Mouse (Mus musculus) gastrocnemius, postnatal 36 days (tissue): ENCODE measurements around the gene Ccdc17. TPM values are rescaled to one million over a fixed set of nuclear protein-coding genes. Genes with fewer than 3 reads are reported as not detected.
A peak's percentile ranks its signal among the peaks of the same experiment; 100 is the strongest.

Experiments used
- DNase-seq, 2 experiments: peaks; one replicate each; pipeline ENCODE4 v3.0.0; 2022
- intact Hi-C: fragments of 180-260 bp; cut with DNase I; formaldehyde crosslinking; loops from one replicate; pipeline ENCODE4 v1.15.1; 2025
- long read RNA-seq, 2 experiments: library from polyadenylated mRNA; stranded (forward); transcript quantifications; one replicate each; pipeline ENCODE4 v2.0.0; 2021
- total RNA-seq, 2 experiments: library from RNA; stranded (reverse); gene quantifications; 2 replicates each; pipeline ENCODE4 v1.2.3; 2021

Gene Ccdc17
- total RNA-seq = 1 to 10 TPM; 1.6 to 2.2 TPM
- long read RNA-seq, experiment 1, partial matches to known transcripts = 2 of 3 reads
- long read RNA-seq, experiment 1, other reads (novel, unspliced or antisense) = 1 of 3 reads
- long read RNA-seq, experiment 2, partial matches to known transcripts = 2 of 2 reads
- long read RNA-seq, experiment 2, other reads (novel, unspliced or antisense) = 0 of 2 reads

DNA sequence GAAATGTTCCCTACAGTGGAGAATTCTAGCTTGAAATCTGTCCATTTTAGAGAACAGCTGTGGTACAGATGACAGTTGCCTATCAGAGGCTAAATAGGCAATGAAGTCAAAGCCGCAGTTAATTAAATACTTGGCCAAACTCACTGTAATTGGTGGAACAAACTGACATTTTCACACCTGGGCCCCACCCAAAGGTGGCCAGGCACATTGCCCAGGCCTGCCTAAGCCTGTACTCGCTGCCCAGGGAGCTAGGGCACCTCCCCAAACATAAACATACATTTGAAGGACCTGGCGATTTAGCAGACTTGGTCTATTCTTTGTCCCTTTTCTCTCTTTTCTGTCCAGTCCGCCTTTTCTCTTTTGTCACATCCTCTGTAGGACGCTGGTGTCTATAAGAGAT is at the start of gene Ccdc17:
Gene Ccdc17, plus strand, starts transcription at position 276 of the 400 bp plus-strand sequence.
- no peak for DNase-seq
- intact Hi-C loops = no loop called here

DNA sequence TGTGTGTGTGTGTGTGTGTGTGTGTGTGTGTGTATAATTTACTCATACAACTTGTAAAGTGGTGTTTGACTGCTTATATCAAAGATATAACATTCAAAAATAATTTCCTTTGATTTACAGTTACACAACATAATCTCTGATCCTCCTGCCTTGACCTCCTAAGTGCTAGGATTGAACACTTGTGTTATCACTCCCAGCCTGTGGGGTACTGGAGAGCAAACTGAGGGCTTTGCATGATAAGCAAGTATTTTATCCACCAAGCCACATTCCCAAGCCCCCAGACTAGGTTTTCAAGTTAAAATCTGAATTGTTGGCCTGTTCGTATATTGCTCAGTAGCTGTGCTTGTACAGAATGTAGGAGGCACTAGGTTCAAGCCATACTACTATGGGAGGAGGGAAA is 46.0 kb upstream of the Ccdc17 start:
- DNase-seq = no peak
- intact Hi-C loops = no loop called here

DNA sequence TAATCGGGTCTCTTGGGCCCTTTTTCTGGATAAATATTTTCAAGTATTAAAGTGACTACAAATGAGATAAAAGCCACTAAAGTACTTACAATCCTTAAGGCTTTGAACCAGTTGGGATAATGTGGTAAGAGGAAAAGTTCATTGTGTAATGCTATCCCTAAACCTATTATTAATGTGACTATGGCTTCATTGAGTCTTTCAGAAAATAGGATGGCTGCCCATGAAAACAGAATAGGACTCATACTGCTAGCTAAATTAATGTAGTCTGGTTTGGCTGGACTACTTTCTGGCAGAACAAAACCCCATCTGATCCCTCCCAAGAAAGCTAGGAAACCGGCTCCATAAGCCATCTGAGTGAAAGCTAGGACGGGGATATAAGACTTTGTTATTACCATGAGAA is 43.4 kb upstream of the Ccdc17 start:
- no peak for DNase-seq
- intact Hi-C loops = no loop called here

DNA sequence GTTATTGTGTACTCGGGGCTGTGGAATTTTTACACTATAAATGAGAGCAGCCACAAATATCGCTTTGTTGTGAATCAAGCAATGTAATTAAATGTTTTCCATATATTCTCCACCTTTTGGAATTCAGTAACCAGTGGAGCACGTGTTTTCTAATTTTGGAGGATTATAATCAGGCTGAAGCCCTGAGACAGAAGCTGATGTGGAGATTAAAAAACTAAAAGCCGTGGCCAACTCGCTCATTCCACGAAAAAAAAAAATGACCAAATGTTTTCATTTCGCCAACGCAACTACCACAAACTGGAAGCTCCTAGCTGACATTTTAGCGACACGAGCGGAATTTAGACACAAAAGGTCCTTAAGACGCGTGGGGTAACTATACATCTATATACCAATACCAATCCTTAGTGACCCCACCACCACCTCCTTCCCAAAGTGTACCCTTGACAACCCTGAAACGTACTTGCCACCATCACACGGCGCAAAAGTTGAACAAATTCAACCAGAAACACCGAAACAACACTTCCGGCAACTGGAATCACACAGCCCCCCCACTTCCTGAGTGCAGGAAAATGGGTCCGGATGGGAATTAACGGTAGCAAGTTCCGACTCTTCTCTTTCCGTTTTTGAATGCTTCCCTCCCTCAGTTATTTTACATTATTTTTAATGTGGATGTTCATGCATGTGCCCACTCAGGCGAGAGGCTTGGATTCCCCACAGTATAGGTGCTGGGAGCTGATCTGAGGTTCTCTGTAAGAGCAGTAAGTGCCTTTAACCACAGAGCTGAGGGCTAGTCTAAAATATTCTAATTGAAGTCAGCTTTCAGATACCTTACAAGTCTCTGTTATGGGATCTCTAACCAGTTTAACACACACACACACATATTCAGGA is 40.8 kb upstream of the Ccdc17 start, which contains the start of gene Tmem69:
Gene Tmem69, minus strand, starts transcription at position 524 of the 888 bp plus-strand sequence.
- peak; percentile 63 to 70 for DNase-seq
- intact Hi-C loops = no loop called here

DNA sequence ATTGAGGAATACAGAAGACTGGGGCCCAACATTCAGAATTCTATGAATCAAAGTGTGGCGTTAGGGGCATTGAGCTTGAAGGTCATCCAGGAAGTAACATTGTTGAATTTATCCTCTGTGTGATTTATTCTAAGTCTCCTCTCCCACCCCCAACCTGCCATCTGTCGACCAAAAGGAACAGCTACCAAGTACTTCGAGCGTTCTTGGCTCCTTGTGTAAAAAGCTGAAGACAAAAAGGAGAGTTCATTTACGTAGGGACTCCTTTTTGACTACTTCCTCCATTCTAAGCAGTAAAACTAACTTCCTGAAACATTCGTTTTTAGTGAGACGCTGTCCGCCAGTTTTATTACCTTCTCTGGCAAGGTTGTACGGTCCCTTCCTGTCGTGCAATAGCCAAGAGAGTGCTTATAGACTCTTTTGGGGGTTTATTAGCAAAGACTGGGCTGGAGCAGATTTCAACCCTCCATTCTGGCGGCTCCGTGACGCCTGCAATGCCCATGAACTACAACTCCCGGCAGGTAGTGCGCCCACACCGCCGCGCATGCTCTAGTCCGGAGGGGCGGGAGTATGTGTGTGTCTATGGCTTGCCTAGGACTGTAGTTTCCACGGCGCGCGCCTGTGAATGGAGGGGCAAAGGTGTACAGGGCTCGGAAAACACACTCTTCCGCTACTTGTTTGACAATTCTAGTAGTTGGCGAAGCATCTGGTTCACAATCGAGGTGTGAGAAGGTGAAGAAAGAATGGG is 39.7 kb upstream of the Ccdc17 start:
- intact Hi-C loops = loop anchor here (1.0 kb wide), 1 partner anchor 41 kb away; no protein-coding TSS in a partner anchor

DNA sequence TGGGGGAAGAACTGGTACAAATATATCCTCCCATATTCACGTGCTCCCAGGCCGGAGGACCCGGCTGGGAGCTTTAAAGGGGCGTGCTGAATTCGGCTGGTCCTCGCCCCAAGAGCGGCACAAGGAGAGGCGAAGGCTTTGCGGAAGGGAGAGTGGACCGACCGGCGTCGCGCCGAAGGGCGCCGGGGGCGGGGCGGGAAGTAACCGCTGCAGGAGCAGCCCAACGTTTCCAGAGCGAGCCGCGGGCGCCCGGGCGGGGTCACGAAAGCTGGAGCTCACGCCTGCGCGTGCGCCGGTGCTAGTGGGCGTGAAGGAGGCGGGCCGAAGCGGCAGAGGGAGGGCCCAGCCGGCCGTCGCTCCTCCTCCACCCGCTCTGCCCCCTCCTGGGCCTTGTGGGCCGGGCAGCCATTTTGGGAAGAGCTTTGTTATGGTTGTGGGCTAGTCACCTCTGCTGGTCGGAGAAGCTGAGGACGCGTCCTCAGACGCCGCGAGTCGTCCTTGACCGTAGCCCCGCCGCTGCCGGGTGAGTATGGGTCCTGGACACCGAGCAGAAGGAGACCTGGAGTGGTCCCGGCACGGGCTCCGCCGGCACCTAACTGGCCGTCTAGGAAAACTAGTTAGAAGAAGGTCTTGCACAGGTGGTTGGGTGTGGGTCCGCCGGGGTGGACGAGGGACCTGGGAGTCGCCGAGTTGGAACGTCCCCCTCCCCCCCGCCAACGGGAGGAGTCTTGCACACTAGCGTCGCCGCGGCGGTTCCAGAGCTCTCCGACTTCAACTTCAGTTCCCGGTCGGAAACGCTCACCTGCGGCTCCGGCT is 38.9 kb upstream of the Ccdc17 start, which contains the start of gene Gpbp1l1:
Gene Gpbp1l1, plus strand, starts transcription at position 353 of the 816 bp plus-strand sequence.
- DNase-seq = peak; percentile 97 to 98
- intact Hi-C loops = loop anchor here (1.0 kb wide), 1 partner anchor 40 kb away; no protein-coding TSS in a partner anchor

More for the DNA sequence above, 39.7 kb upstream of the Ccdc17 start:
- peak; percentile 90 to 92 for DNase-seq

DNA sequence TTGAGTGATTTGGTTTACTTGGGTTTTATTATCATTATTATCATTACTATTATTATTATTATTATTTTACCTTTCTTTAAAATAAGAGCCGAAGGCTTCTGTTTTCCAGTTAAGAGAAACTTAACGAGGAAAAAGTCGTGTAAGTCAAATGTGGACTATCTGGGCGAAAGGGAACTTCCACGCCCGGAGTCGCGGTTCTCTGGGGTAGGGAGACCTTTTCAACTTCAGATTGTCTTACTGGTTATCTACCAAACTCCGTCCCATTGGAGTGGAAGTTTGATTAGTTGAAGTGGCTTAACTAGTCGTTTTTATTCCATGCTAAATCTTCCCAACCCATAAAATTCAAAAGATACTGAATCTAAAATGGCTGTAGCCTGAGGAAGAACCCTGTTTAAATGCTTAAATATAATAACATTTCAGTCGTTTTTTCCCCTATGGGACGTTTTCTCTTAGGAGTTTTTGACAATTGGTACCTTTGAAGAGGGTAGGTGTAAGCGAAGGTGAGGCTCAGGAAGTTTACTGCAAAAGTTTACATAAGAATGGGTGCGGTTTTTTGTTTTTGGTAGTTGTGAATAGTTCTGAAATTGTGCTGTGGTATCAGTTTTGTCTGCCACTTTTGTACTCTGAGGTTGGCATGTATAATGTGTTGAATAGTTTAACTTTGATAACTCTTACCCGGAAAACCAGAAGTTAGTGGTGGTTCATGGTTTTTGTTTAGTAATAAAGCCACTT is 38.1 kb upstream of the Ccdc17 start:
- intact Hi-C loops = no loop called here
- DNase-seq = no peak

DNA sequence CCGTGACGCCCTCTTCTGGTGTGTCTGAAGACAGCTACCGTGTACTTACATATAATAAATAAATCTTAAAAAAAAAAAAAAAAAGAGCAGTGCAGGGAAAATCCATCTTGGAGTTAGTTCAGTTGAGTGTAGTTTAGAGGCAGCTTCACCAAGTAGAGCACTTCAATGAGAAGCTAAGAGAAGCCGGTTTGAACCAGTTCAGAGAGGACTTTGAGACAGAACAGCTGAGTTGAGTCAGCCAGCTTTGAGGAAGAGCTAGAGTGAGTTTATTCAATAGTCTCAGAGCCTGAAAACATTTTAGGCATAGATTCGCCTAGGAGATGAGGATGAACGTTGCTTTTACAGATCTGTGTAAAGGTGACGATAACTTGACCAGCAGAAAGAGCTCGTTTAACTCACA is 661 bp upstream of the Ccdc17 start:
- DNase-seq = no peak
- intact Hi-C loops = no loop called here

DNA sequence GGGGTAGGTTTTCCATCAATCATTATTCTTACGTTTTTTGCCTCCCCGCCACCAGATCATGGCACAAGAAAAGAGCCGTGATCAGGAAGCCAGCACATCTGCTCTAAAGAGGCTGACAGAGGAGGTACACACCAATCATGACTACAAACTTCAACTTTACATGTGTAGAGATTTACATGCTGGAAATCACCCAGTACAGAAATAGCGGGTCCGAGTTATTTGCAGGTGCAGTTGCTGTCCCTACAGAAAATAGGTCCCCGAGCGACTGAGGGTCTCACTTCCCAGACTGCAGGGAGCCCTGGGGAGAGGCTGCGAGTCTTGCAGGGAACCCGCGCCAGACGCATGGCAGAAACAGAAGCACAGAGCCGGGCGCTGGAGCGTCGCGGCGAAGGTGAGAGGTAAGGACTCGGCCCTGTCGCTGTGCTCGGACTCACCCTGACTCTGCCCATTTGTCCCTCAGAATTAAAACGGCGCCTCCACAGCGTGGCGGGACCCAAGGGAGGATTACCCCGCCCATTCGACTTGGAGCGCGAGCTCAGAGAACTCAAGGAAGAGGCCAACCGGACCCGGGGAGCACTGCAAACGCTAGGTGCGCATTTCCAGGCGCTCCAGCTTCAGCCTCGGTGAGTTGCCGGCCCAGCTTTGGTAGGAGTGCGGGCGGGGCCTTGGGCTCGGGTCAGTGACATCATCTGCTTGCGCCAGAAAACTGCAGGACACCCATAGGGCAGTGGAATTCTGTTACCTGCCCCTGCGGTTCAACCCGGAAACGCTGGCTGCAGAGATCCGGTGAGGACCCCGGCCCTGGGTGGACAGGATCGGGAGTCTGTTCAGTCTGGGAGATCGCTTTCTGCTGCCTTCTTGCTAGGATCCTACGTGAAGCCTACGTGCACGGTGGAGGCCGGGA is 776 bp downstream of the Ccdc17 start:
- intact Hi-C loops = loop anchor here (1.0 kb wide), 1 partner anchor 40 kb away; the partner anchor contains the start of gene Gpbp1l1
- DNase-seq = peak; percentile 76 to 79

DNA sequence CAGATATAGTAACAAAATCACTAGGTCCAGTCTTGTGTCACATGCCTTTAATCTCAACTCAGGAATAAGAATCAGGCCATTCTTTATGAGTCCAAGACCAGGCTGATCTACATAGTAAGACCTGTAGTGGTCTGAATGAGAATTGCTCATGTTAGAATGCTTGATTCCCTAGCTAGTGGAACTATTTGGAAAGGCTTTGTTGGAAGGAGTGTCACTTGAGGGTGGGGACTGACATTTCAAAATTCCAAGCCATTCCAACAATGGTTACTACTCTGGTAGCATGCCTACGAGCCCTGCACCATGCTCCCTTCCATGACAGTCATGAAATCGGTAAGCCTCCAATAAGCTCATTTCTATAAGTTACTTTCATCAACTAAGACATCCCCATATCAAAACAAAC is 16.2 kb downstream of the Ccdc17 start:
- intact Hi-C loops = no loop called here
- DNase-seq = no peak

DNA sequence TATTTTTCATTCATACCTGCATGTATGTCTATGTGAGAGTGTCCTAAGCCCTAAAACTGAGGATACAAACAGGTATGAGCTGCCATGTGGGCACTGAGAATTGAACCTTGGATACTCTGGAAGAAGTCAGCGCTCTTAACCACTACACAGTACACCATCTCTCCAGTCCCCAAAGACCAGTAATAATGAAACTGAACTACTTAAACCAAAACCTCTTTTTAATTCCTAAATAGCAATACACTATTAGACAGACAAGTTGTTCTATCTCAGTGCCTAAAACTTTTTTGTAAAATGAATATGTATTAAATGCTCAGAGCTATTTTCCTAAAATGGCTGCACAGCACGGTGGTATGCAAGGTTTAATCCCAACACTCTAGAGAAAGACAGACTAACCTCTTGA is 18.8 kb downstream of the Ccdc17 start:
- DNase-seq = no peak
- intact Hi-C loops = no loop called here

DNA sequence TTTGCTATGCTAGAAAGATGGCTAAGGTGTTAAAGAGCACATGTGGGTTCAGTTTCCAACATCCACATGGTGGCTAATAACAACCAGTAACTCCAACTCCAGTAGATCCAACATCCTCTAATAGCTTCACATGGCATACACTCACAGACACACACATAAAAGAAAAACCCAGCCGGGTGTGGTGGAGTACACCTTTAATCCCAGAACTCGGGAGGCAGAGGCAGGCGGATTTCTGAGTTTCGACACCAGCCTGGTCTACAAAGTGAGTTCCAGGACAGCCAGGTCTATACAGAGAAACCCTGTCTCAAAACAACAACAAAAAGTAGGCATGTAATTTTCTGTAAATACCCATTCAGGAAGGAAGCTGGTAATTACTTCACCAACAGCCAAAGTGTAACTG is 28.4 kb downstream of the Ccdc17 start:
- no peak for DNase-seq
- intact Hi-C loops = no loop called here

DNA sequence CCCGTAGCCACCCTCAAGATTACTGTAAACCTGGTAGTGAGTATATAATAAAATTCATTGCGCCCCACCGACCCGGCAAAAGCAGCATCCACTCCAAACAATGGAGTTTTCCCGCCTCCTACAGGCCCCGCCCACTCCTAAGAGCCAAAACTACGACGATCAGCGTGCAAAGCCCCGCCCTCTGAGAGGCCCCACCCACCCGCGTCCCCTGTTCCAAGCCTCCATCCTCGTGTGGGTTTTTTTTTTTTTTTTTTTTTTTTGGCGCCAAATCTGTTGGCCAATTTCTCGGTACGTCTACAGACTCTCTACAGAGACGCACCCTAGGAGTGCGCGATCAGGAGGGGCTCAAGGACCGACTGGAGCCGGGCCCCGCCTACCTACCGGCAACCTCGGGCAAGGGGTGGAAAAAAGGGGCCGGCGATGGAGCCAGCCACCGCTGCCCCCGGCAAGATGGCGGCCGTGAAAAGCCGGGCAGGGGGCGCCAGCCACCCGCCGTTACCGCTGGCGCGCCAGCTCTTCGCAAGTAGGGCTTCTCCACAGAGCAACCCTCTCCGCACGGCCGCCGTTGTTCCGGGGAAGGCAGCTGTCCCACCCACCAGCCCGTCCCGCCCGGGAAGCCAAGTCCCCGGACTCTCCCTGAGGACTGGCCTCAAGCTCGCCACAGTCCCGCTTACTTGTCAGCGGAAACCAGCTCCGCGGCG is 30.4 kb downstream of the Ccdc17 start:
- DNase-seq = peak; percentile 68 to 70
- intact Hi-C loops = no loop called here

DNA sequence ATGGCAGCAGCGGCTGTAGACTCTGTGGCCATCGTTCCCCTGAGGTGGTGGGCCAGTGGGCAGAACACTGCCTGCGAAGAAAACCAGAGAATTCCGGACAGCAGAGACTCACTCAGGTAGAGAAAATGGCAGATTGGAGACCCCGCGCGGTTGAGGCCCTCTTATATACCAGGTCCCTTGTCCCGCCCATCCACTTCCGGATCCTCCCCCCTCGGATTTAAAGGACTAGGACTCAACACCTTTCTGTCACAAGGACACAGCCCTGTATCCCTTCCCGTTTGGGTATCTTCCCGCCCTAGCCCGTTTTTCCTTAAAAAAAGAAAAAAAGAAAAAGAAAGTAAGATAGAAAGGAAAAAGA is 30.9 kb downstream of the Ccdc17 start:
- peak; percentile 88 to 92 for DNase-seq
- intact Hi-C loops = no loop called here

DNA sequence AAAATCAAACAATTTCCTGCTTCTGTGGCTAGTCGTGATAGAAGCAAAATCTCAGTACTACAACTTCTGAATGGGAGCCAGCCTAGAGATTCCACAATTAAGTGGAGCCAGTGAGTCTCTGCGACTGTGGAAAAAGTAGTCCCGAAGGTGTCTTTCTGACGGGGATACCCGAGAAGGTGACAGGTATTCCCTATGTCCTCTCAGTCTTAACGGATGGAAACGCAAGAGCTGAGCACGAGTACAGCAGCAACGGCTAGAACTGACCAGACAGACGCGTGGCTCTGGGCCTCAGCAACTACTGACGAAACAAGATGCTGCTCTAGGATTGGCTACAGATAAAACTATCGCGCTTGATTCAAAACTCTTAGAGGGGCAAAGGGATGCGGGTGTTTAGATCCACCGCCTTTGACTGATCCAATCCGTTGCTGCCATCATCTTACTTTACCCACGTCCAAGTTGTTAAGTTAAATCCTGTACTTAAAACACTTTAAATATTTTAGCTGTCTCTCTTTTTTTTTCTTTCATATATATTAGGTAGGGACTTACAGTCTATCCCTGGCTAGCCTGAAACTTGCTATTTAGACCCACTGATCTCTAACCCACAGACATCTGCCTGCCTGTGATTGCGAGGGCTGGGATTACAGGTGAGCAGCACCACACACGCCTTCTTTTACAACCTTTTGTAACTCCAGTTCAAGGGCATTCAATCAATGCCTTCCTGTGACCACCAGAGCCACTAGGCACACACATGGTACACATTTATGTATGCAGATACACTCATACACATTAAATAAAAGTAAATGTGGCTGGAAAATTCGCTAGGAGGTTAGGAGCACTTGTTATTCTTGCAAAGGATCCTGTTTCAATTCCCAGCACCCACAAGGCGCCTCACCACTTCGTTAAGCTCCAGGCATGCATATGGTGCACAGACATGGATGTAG is 31.5 kb downstream of the Ccdc17 start, which contains the start of gene Nasp:
Gene Nasp, minus strand, starts transcription at position 220 of the 941 bp plus-strand sequence.
- intact Hi-C loops = no loop called here
- peak; percentile 59 to 65 for DNase-seq

DNA sequence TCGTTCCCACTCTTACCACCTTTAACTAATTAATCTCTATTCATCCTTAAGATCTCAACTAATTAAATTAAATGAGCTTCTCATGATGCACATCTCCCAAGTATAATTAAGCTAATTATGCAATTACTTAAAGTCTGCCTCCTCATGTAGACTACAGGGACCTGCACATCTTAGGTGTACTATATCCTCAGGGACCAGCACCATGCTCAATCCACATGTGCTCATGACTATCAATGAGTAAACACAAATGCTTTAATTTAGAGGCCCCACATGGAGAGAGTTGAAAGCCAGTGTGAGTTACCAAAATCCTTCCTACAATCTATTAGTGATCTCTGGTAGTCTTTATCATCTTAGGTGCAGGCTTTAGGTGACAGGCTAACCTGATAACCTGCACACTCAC is 38.7 kb downstream of the Ccdc17 start:
- intact Hi-C loops = no loop called here
- DNase-seq = no peak

DNA sequence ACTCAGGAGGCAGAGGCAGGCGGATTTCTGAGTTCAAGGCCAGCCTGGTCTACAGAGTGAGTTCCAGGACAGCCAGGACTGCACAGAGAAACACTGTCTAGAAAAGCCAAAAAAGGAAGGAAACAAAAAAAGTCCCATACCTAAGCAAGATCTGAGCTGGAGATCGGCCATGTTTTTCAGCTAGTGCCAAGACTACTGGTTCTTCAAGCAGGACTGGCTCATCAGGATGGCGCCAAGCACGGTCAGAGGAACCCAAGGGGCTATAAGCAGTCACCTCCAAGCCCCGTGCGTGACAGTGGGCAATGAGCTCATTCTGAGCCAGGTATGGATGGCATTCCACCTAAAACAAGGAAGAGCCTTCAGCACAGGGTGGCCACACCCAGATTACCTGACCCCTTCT is 42.4 kb downstream of the Ccdc17 start:
- DNase-seq = no peak
- intact Hi-C loops = no loop called here
